Mouse (Mus musculus): ENCODE measurements at regions not wholly inside any gene's neighbourhood (a gene's known extent, or its start where the extent isn't known, plus 50 kb on each side); places are given as distances from the start of the nearest gene placed in this dataset.

GRCm38 (mm10) chr8:15470561-15470960 lies 424.7 kb upstream of the BB014433 start:
- DNase-seq: no peak

- DNase-seq: no peak
These were observed 422.9 kb upstream of the BB014433 start for GRCm38 (mm10) chr8:15468540-15469476.

GRCm38 (mm10) chr8:15438546-15438945 lies 392.7 kb upstream of the BB014433 start:
- no peak for DNase-seq

- no peak for DNase-seq
These were observed 348.8 kb upstream of the BB014433 start for GRCm38 (mm10) chr8:15394722-15395115.

- DNase-seq: no peak
These were observed 348.3 kb upstream of the BB014433 start for GRCm38 (mm10) chr8:15393936-15394721.

- DNase-seq: no peak
These were observed 346.2 kb upstream of the BB014433 start for GRCm38 (mm10) chr8:15392056-15392455.

DNA sequence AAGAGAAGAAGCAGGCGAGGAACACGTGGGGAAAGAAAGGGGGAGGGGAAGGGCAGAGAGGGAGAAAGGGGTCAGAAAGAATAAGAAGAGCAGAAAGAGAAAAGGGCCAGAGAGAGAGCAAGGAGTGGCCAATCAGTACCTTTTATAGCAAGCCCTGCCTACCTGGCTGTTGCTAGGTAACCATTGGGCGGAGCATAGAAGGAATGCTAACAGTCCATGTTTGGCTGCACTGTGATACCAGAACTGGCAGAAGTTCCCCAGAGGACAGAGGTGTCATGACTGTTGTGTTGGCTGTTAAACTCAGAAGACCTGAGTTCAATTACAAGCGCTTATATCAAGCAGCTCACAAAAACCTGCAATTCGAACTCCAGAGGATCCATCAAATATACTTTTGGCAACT lies 342.9 kb upstream of the BB014433 start:
- DNase-seq: no peak

GRCm38 (mm10) chr8:15367063-15367462 lies 321.2 kb upstream of the BB014433 start:
- no peak for DNase-seq

DNA sequence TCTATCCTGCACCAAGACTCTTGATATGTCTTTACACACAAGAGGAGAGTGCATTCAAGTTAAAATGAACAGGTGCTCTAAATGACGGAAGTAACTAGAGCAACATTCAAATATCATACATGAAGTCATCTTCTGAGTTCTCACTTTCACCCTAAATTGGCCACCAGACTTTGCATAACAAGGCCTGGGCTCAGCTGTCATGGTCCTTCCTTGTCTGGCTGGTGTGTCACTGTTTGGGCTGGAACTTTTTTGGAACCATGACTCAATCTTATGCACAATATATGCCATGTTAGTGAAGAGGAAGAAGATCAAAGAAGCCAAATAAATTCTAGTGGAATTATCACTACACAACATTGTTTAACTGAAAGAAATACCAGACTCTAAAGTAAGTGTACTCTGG lies 318.7 kb upstream of the BB014433 start:
- DNase-seq: no peak

GRCm38 (mm10) chr8:15344151-15344550 lies 298.3 kb upstream of the BB014433 start:
- DNase-seq: no peak

GRCm38 (mm10) chr8:15343616-15344015 lies 297.7 kb upstream of the BB014433 start:
- no peak for DNase-seq

- DNase-seq: no peak
These were observed 288.7 kb upstream of the BB014433 start for GRCm38 (mm10) chr8:15334532-15334931.

DNA sequence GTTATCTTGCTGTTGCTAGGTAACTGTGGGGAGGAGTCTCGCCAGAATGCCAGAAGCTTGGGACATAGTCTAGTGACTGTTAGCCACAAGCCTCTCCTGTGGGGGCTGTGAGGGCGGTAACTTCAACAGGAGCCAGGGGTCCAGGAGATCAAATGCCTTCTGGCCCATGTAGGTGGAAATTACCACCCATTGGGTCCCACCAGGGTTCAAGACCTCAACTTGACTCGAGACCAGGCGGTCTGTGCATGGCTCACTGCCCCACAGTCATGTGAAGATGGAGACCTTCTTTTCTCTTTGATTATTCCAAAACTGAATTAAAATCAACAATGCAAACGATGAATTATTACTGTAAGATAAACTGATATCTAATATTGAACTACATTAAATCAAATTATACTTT lies 281.4 kb upstream of the BB014433 start:
- DNase-seq: no peak

DNA sequence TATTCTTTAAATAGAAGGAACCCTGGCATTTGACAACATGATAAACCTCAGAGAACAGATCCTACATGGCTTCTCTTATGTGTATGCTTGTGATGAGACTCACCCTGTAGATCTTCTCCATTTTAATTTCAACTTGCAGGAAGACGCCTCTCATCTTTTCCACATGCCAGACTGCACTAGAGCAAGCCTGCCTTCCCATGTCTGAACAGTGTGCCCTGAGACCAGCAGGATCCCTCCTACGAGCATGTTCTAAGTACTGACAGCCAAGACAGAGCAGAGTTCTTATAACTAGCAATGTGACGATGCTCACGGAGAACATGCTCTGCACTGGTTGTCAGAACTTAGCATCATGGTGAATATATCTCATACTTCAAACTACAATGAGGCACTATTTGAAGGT lies 277.5 kb upstream of the BB014433 start:
- no peak for DNase-seq

GRCm38 (mm10) chr8:15318082-15318816 lies 272.4 kb upstream of the BB014433 start:
- no peak for DNase-seq

- no peak for DNase-seq
These were observed 267.6 kb upstream of the BB014433 start for GRCm38 (mm10) chr8:15313481-15313880.

DNA sequence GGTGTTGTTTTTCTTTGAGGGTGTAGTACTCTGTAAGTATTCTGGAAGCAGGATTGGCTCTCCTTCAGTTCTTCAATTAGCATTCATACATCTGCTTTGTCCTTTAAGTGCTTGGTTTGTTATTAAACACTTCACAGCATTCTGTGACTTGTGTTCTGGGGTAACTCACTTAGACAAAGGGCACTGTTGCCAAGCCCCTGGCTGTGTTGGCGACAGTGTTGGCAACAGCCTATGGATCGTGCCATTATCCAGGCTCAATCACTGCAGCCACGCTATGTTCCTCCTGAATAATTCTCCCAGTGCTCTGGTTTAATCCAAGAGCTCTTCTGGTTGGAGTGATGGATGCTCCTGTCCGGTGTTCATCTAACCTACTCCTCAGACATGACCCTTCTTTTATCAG lies 265.6 kb upstream of the BB014433 start:
- no peak for DNase-seq

GRCm38 (mm10) chr8:15311045-15311444 lies 265.2 kb upstream of the BB014433 start:
- no peak for DNase-seq

DNA sequence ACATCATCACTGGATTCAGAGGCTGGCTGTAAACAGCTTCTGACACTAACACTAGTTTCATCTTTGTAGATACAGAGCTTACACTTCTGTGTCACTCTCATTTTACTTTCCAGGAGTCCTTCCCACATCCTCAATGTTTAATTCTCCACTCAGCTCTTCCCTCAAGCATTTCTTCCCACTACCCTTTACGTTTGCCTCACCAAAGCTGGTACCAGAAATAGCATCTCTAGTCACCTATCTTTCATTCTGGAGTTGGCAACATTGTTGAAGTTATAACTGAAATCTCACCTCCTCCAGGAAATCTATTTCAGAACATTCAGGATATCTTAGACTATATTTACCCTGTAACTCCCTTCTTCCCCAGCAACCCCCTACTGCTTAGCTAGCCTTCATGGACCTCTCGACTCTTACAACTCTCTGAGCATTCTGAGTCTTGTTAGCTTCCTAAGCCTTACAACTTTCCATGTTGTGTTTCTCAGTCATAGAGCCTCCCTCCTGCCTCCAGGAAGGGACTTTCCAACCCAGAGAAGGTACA lies 258.3 kb upstream of the BB014433 start:
- no peak for DNase-seq

DNA sequence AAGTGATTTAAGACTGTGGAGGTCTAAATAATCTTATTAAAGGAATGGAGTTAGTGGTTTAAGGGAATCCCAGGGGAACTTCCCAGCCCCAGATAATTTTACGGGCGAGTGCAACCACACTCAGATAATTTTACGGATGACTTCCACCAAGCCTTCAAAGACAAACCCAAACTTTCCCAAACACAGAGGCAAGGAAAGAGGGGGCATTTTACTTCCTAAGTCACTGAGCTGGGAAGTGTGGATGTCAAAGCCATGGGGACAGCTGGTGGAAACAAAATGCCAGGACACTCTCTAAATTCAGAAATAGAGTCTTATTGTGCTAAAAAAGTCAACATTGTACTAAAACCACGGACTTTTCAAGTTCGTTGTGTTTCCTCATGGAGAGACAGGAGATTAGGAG lies 227.9 kb upstream of the BB014433 start:
- no peak for DNase-seq

DNA sequence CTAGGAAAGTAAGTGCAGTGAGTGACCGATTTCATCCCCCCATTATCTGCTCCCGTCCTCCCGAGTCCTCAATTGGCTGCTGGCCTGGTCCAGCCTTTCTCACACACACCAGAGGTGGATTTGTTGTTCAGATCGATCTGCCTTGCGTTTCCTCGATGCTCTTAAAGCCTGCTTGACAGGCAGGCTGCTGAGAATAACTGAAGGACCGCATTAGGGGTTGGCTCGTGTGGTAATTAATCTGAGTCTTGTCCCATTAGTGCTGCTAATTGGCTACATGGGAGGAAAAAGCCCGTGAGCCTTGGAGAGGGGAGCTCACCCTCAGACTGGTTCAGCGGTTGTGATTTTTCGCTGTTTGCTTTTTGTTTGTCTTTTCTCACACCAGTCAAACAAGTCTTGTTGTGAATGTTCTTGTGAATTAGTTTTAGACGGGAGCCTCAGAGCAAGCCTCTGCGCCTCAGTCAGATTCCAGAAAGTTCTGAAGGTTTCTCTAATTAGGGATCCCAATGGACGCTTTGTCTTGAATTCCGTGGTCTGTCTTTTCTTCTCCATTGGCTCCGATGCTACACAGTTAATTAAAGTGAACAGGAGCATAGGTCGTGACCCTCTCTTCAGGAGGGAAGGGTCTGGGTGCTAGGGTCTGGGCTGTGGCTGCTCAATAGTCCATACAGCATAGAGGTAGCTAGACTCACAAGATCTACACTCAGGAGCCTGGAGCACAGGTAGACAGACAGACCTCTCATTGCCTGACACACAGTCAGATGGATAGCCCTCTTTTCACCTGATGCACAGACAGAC lies 226.1 kb upstream of the BB014433 start:
- DNase-seq: no peak

DNA sequence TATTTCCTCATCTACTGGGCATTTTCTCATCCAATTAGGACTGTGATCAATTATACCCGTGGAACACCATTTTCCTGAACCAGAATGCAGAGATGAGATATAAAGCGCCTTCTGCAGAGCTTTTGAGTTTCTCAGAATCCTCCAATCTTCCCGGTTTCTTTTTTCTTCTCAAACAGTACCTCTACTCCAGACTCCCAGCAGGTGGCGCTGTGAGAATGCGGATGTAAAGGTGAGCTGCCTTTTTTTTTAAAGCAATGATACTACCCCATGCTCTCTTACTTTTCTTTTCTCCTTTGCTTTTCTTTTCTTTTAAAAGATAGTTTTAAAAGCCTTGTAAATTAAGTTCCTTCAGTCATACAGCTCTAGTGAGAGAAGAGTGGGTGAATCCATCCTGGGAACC lies 224.4 kb upstream of the BB014433 start:
- peak; percentile 6 to 17 for DNase-seq
